Mouse (Mus musculus) neural tube, embryonic 12.5 days (tissue): ENCODE data around the gene Fkbp5. TPM values are rescaled to one million over a fixed set of nuclear protein-coding genes. Genes with fewer than 3 reads are reported as not detected.

Experiments
- ATAC-seq: fragments of 200-750 bp; cut with Nextera tagmentation; 2 replicates; pipeline ENCODE4 v1.8.0; 2017; ENCODE audit warnings: low read depth, mild to moderate bottlenecking, moderate TSS enrichment, moderate library complexity; ENCODE audit not compliant: low FRiP score
- H3K27ac ChIP-seq: fragments of 300-500 bp; sonication (generic); 2 replicates; pipeline ENCODE4 v1.5.1; 2016
- H3K27me3 ChIP-seq: fragments of 300-500 bp; sonication (generic); replicated peaks from 2 replicates; pipeline ENCODE4 v1.6.1; 2016; ENCODE audit warnings: mild to moderate bottlenecking
- H3K36me3 ChIP-seq: fragments of 300-500 bp; sonication (generic); 2 replicates; pipeline ENCODE4 v1.6.1; 2016; ENCODE audit warnings: mild to moderate bottlenecking
- H3K4me1 ChIP-seq: fragments of 300-500 bp; sonication (generic); 2 replicates; pipeline ENCODE4 v1.6.1; 2016
- H3K4me2 ChIP-seq: fragments of 300-500 bp; sonication (generic); replicated peaks from 2 replicates; pipeline ENCODE4 v1.6.1; 2016; ENCODE audit warnings: mild to moderate bottlenecking
- H3K4me3 ChIP-seq: fragments of 300-500 bp; sonication (generic); 2 replicates; pipeline ENCODE4 v1.5.1; 2016
- H3K9ac ChIP-seq: fragments of 300-500 bp; sonication (generic); 2 replicates; pipeline ENCODE4 v1.6.1; 2016; ENCODE audit warnings: mild to moderate bottlenecking
- H3K9me3 ChIP-seq: fragments of 300-500 bp; sonication (generic); 2 replicates; pipeline ENCODE4 v1.6.1; 2016; ENCODE audit warnings: mild to moderate bottlenecking
- WGBS: fragments of 180-500 bp; shearing (Covaris S2); methylation state at CpG from one replicate; pipeline ENCODE4 v1.1.7; 2016; 5-methylcytosine and 5-hydroxymethylcytosine counted together
- polyA plus RNA-seq: library from polyadenylated mRNA; unstranded; fragments of >200 nt; fragmentation: Nextera tagmentation; extraction: Ambion mirVana; gene quantifications from 2 replicates; pipeline ENCODE4 v1.2.1, GENCODE M21; 2016

The Fkbp5 gene
- polyA plus RNA-seq, 1 experiment from 2014 or later = 34.1 TPM

DNA sequence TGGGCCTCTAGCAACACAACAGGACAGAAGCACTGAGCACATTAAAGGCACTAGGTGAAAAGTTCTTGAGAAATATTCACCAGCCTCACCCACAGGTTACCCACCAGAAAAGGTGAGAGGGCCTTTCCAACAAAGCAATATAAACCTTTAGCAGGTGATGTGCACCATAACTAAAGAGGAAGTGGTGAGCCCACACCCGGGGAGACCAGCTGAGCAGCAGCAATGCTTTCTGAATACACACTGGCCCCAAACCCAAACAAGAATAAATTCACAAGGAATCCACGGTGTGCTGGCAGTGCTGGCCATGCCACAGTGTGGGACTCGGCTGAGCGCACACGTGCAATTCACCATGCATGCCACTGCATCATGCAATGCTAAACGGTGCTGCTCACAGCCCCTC, 74.7 kb downstream of the Fkbp5 start:
- ATAC-seq = no peak
- H3K4me3 ChIP-seq = no peak overlapping the region
- no peaks in the 10 kb centered on the region for H3K27me3 ChIP-seq
- H3K9me3 ChIP-seq = no peaks in the 10 kb centered on the region
- no peak overlapping the region for H3K27ac ChIP-seq
- no peaks in the 10 kb centered on the region for H3K4me1 ChIP-seq
- peaks cover 9% of the 10 kb centered on the region; the same call in 1 of the 2 replicates for H3K36me3 ChIP-seq
- 77% methylated on average over 6 of the region's 6 CpGs for WGBS
- no peak overlapping the region for H3K9ac ChIP-seq
- no peak overlapping the region for H3K4me2 ChIP-seq

GRCm38 (mm10) chr17:28438342-28439115, 78.8 kb downstream of the Fkbp5 start:
- Histone ChIP-seq H3K4me3 (no peak overlapping the region), H3K9ac (no peak overlapping the region), H3K27ac (no peak overlapping the region), H3K4me2 (no peak overlapping the region), H3K9me3 (no peaks in the 10 kb centered on the region), H3K36me3 (peaks cover 19% of the 10 kb centered on the region; the same call in 1 of the 2 replicates), H3K4me1 (no peaks in the 10 kb centered on the region), H3K27me3 (no peaks in the 10 kb centered on the region)
- ATAC-seq = no peak
- WGBS = 87% methylated on average over 6 of the region's 6 CpGs

- Histone ChIP-seq H3K36me3 (peaks cover 19% of the 10 kb centered on the region; the same call in 1 of the 2 replicates), H3K9me3 (no peaks in the 10 kb centered on the region), H3K4me1 (no peaks in the 10 kb centered on the region), H3K4me3 (no peak overlapping the region), H3K9ac (no peak overlapping the region), H3K27me3 (no peaks in the 10 kb centered on the region), H3K27ac (no peak overlapping the region), H3K4me2 (no peak overlapping the region)
- no peak for ATAC-seq
- WGBS = 58% methylated on average over 2 of the region's 2 CpGs
Observed at GRCm38 (mm10) chr17:28437938-28438337, 79.4 kb downstream of the Fkbp5 start.

GRCm38 (mm10) chr17:28434921-28435485, 82.3 kb downstream of the Fkbp5 start:
- Histone ChIP-seq H3K4me1 (no peaks in the 10 kb centered on the region), H3K9me3 (no peaks in the 10 kb centered on the region), H3K4me3 (no peak overlapping the region), H3K27me3 (no peaks in the 10 kb centered on the region), H3K9ac (no peak overlapping the region), H3K4me2 (no peak overlapping the region), H3K27ac (no peak overlapping the region), H3K36me3 (peaks cover 19% of the 10 kb centered on the region; the same call in 1 of the 2 replicates)
- 77% methylated on average over 5 of the region's 5 CpGs for WGBS
- no peak for ATAC-seq

- Histone ChIP-seq H3K4me1 (no peaks in the 10 kb centered on the region), H3K27ac (no peak overlapping the region), H3K9me3 (no peaks in the 10 kb centered on the region), H3K9ac (no peak overlapping the region), H3K36me3 (peaks cover 10% of the 10 kb centered on the region; the same call in 1 of the 2 replicates), H3K27me3 (no peaks in the 10 kb centered on the region), H3K4me3 (no peak overlapping the region), H3K4me2 (no peak overlapping the region)
- 93% methylated on average over 6 of the region's 6 CpGs for WGBS
- ATAC-seq = no peak
Observed at GRCm38 (mm10) chr17:28433029-28433428, 84.3 kb downstream of the Fkbp5 start.

DNA sequence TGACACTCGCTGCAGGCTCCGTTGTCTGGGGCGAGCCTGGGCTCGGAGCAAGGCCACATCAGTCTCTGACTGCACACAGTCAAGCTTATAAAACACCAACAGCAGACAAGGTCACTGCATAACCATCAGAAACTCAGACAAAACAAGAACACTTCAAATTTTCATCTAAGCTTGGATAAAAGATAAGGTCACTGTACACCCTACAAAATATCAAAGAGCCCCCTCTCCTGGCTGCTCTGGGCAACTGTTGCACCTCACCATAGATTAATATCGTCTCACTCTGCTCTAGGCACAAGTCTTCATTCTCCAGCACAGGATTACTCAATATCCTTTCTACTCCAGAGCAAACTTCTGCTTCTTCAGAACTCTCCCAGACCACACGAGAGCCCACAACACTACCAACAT, 85.4 kb downstream of the Fkbp5 start:
- Histone ChIP-seq H3K27me3 (no peaks in the 10 kb centered on the region), H3K4me3 (no peak overlapping the region), H3K4me1 (no peaks in the 10 kb centered on the region), H3K9me3 (no peaks in the 10 kb centered on the region), H3K4me2 (no peak overlapping the region), H3K36me3 (peaks cover 10% of the 10 kb centered on the region; the same call in 1 of the 2 replicates), H3K27ac (no peak overlapping the region), H3K9ac (no peak overlapping the region)
- 96% methylated on average over 6 of the region's 6 CpGs for WGBS
- no peak for ATAC-seq

DNA sequence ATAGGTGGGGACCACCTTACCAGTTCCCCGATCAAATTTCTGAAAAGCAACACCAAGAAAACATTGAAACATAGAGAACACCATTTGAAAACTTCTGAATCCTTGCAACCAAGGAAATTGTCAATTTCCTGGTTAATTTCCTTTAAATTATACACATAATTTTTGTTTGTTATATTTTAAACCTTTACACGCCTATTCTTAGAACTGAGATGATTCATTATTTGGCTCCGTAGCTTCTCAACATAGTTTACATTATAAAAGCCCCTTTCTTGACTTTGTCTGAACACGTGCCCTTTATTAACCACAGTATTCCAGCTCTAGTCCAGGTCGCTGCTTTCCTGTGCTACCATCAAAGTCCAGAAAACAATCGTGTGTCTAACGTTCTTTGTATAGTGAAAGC, 86.3 kb downstream of the Fkbp5 start:
- Histone ChIP-seq H3K9ac (no peak overlapping the region), H3K4me2 (no peak overlapping the region), H3K27me3 (no peaks in the 10 kb centered on the region), H3K4me3 (no peak overlapping the region), H3K27ac (no peak overlapping the region), H3K36me3 (peaks cover 2% of the 10 kb centered on the region; the same call in 1 of the 2 replicates), H3K9me3 (no peaks in the 10 kb centered on the region), H3K4me1 (no peaks in the 10 kb centered on the region)
- ATAC-seq = no peak
- 85% methylated on average over 7 of the region's 7 CpGs for WGBS

DNA sequence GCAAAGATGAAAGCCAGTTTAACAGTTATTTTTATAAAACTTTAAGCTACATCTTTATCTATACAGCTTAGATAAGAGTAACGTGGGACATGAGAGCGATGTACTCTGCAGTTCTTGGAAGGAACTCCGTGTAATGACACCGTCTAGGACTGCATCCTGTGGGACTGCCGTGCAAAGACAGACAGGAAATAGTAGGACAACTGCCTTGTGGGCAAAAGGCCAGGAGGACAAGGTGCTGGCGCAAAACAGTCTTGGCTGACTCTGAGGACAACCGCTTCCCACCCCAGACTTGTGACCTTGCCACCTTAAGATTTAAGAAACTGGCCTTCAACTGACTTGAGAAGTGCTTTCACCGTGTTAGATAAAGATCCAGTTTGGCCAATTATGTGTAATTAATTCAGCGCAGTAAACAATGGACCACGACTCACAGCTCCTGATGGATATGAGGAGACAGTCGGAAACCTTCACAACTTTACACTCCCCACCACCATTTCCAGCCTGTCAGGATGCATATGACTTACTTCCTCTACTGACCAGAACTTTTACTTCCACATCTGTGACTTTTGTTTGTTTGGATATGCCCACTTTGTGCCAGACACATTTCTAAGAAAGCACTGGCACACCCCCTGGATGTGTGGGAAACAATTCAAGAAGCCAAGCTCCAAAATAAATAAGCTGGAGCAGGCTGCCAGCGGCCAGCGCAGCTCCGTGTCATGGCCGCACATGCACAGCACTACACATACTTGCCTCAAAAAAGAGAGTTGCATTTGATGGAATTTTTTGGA, 88.7 kb downstream of the Fkbp5 start:
- Histone ChIP-seq H3K36me3 (no peaks in the 10 kb centered on the region; the same call in 1 of the 2 replicates), H3K4me1 (no peaks in the 10 kb centered on the region), H3K4me3 (no peak overlapping the region), H3K9me3 (no peaks in the 10 kb centered on the region), H3K27me3 (no peaks in the 10 kb centered on the region), H3K4me2 (no peak overlapping the region), H3K9ac (no peak overlapping the region), H3K27ac (no peak overlapping the region)
- 86% methylated on average over 15 of the region's 15 CpGs for WGBS
- ATAC-seq = no peak

GRCm38 (mm10) chr17:28427666-28428065, 89.7 kb downstream of the Fkbp5 start:
- no peak overlapping the region for H3K4me2 ChIP-seq
- no peak overlapping the region for H3K9ac ChIP-seq
- no peaks in the 10 kb centered on the region for H3K4me1 ChIP-seq
- 93% methylated on average over 6 of the region's 6 CpGs for WGBS
- no peaks in the 10 kb centered on the region; the same call in 1 of the 2 replicates for H3K36me3 ChIP-seq
- H3K27me3 ChIP-seq = no peaks in the 10 kb centered on the region
- H3K27ac ChIP-seq = no peak overlapping the region
- H3K9me3 ChIP-seq = no peaks in the 10 kb centered on the region
- no peak for ATAC-seq
- no peak overlapping the region for H3K4me3 ChIP-seq

DNA sequence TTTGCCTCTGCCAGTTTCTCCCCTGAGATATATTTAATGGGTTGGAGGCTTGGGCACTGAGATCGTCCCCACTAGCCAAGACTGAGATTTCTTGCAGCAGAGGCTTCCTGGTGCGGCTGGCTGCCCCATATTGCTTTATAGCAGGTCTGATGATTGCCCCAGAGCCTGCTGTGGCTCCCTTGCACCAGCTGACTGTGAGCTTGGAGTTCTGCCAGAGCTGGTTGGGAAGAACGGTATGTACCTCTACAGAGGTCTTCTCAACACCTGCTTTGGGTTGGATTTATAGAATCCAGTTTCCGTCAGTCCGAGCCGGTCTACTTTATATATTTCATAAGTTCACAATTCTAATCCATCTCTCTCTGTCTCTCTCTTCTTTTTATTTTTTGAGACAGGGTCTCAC, 93.0 kb downstream of the Fkbp5 start:
- H3K9ac ChIP-seq = no peak overlapping the region
- 0 out of 2 replicates have a peak, but pooled peaks cover 9% of the 10 kb centered on the region for H3K4me1 ChIP-seq
- H3K36me3 ChIP-seq = no peaks in the 10 kb centered on the region; the same call in 1 of the 2 replicates
- WGBS = 70% methylated on average over 6 of the region's 6 CpGs
- no peak overlapping the region for H3K27ac ChIP-seq
- no peak overlapping the region for H3K4me2 ChIP-seq
- H3K9me3 ChIP-seq = no peaks in the 10 kb centered on the region
- no peak overlapping the region for H3K4me3 ChIP-seq
- no peak for ATAC-seq
- H3K27me3 ChIP-seq = no peaks in the 10 kb centered on the region

- ATAC-seq = no peak
Observed at GRCm38 (mm10) chr17:28421071-28421470, 96.3 kb downstream of the Fkbp5 start.

More at GRCm38 (mm10) chr17:28421071-28421470, 96.3 kb downstream of the Fkbp5 start:
- H3K27ac ChIP-seq = no peak overlapping the region
- H3K4me2 ChIP-seq = no peak overlapping the region
- 0 out of 2 replicates have a peak, but pooled peaks cover 9% of the 10 kb centered on the region for H3K4me1 ChIP-seq
- H3K27me3 ChIP-seq = no peaks in the 10 kb centered on the region
- H3K9me3 ChIP-seq = no peaks in the 10 kb centered on the region
- H3K4me3 ChIP-seq = no peak overlapping the region
- H3K9ac ChIP-seq = no peak overlapping the region
- WGBS = 72% methylated on average over 5 of the region's 5 CpGs
- no peaks in the 10 kb centered on the region; the same call in 1 of the 2 replicates for H3K36me3 ChIP-seq
